Mouse (Mus musculus) thymus, adult 2 months (tissue): ENCODE measurements around the gene Prokr1.

ENCODE experiments used
- CTCF ChIP-seq: fragments of 200-500 bp; IDR thresholded peaks from 2 replicates; pipeline ENCODE4 v1.5.1; 2012; ENCODE audit warnings: mild to moderate bottlenecking, control low read depth, low read length, moderate library complexity, borderline replicate concordance; ENCODE audit not compliant: control insufficient read depth, poor library complexity, insufficient read depth; ENCODE audit errors: extremely low read depth
- POLR2A ChIP-seq: fragments of 200-500 bp; IDR thresholded peaks from 2 replicates; pipeline ENCODE4 v1.6.1; 2012; ENCODE audit warnings: mild to moderate bottlenecking, low read length, control low read depth, moderate library complexity; ENCODE audit not compliant: control insufficient read depth, poor library complexity, insufficient read depth; ENCODE audit errors: extremely low read depth

- TF ChIP-seq POLR2A (no peak), CTCF (no peak)
These were observed 22.6 kb downstream of the Prokr1 start for GRCm38 (mm10) chr6:87567686-87568593.
